Mouse (Mus musculus) spleen, adult 2 months (tissue): Measurements from ENCODE around the gene Tcf3.

ENCODE experiments used
- CTCF ChIP-seq: fragments of 200-500 bp; IDR thresholded peaks from 2 replicates; pipeline ENCODE4 v1.5.1; 2011; ENCODE audit warnings: mild to moderate bottlenecking, inconsistent platforms; ENCODE audit not compliant: insufficient read depth, insufficient read length, insufficient replicate concordance; ENCODE audit errors: extremely low read depth
- POLR2A ChIP-seq: fragments of 200-500 bp; IDR thresholded peaks from 2 replicates; pipeline ENCODE4 v1.6.1; 2011; ENCODE audit warnings: low read depth, low read length, inconsistent platforms

DNA sequence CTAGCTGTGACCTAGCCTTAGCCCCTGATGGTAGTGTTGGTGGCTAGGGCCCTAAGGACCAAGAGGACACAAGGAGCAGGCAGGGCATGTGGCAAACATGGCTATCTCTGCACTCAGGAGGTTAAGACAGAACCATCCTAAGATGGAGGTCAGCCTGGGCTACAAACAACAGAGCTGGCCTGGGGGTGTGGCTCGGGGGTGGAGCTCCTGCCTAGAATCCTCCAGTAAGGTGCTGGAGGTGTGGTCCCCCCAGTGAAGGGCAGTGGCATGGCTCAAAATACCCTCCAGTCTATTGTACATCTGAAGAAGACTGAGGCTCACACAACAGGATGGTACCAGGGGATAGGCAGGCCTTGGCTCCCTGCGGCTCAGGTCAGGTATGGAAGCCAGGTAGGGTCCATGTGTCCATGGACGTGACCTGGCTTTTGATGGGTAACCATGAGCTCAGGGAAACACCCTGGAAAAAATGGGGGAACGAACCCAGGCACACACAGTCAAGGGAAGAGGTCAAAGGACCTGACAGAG lies 49.3 kb downstream of the Tcf3 start:
- no peak for TF ChIP-seq CTCF
- TF ChIP-seq POLR2A = no peak
